Mouse (Mus musculus) embryonic fibroblast, embryonic 13.5 days (primary cell): ENCODE data around the gene Plekhh3.

Experiments
- CTCF ChIP-seq: IDR thresholded peaks from 2 replicates; pipeline ENCODE4 v1.5.1; 2011; ENCODE audit warnings: mild to moderate bottlenecking, control low read depth, low read length, moderate library complexity, borderline replicate concordance; ENCODE audit not compliant: insufficient read depth
- POLR2A ChIP-seq: IDR thresholded peaks from 2 replicates; pipeline ENCODE4 v1.6.1; 2011; ENCODE audit warnings: low read depth, mild to moderate bottlenecking, control low read depth, low read length, moderate library complexity

DNA sequence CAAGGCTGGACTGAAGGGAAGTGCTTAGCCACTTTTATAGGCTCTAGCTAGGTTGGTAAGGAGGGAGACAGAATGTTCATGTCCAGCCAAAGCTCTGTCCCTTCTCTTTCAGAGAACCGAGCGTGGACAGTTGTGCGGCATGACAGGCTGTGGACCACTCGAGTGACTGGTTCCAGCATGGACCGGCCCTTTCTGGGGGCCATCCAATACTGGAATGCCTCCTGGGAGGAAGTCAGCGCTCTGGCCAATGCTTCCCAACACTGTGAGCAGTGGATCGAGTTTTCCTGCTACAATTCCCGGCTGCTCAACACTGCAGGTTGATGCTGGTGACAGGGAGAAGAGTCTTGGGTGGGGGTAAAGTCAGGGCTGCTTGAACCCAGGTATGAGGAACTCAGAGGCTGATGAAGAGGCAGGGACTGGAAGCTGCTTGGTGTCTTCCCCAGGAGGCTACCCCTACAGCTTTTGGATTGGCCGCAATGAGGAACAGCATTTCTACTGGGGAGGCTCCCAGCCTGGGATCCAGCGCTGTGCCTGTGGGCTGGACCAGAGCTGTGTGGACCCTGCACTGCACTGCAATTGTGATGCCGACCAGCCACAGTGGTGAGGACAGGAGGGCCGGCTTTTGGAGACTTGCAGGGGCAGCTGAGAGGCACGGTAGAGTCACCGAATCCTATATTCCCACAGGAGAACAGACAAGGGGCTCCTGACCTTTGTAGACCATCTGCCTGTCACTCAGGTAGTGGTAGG lies 11.8 kb upstream of the Plekhh3 start:
- TF ChIP-seq CTCF, result no peak
- no peak for TF ChIP-seq POLR2A
